Mouse (Mus musculus) myocyte (in vitro differentiated cells): Measurements from ENCODE around the gene Tle3. TPM values are rescaled to one million over a fixed set of nuclear protein-coding genes. Genes with fewer than 3 reads are reported as not detected.

Experiments used
- H3K27me3 ChIP-seq: one replicate; pipeline ENCODE4 v1.6.1; 2011; ENCODE audit not compliant: control insufficient read depth, insufficient read depth, insufficient read length
- H3K36me3 ChIP-seq: one replicate; pipeline ENCODE4 v1.6.1; 2011; ENCODE audit not compliant: control insufficient read depth, insufficient read depth
- H3K4me2 ChIP-seq: one replicate; pipeline ENCODE4 v1.6.1; 2011; ENCODE audit warnings: low read depth, control low read depth
- H3K4me3 ChIP-seq: one replicate; pipeline ENCODE4 v1.5.1; 2011; ENCODE audit warnings: mild to moderate bottlenecking, control low read depth, moderate library complexity
- H3K79me2 ChIP-seq: one replicate; pipeline ENCODE4 v1.6.1; 2011; ENCODE audit not compliant: control insufficient read depth, insufficient read depth
- H3ac ChIP-seq: one replicate; pipeline ENCODE4 v1.6.1; 2011; ENCODE audit not compliant: control insufficient read depth, insufficient read length
- CEBPB ChIP-seq: IDR thresholded peaks from 2 replicates; pipeline ENCODE4 v1.6.1; 2011; ENCODE audit warnings: mild to moderate bottlenecking, moderate library complexity; ENCODE audit not compliant: poor library complexity, insufficient read depth, severe bottlenecking
- E2F4 ChIP-seq: IDR thresholded peaks from one replicate; pipeline ENCODE4 v1.6.1; 2011; ENCODE audit warnings: mild to moderate bottlenecking, control low read depth, moderate library complexity; ENCODE audit not compliant: insufficient read depth
- MAX ChIP-seq: IDR thresholded peaks from one replicate; pipeline ENCODE4 v1.6.1; 2011; ENCODE audit warnings: low read depth, mild to moderate bottlenecking, control low read depth
- MYOD1 ChIP-seq, 3 experiments: IDR thresholded peaks; one replicate each; pipeline ENCODE4 v1.6.1; 2011; ENCODE audit warnings: control low read depth in 2 of 3, low read depth in 2 of 3, mild to moderate bottlenecking in 2 of 3, moderate library complexity in 1 of 3; ENCODE audit not compliant: insufficient read length in 2 of 3, control insufficient read depth in 1 of 3
- MYOG ChIP-seq, 3 experiments: IDR thresholded peaks; one replicate each; pipeline ENCODE4 v1.6.1; 2011; ENCODE audit warnings: control low read depth in 2 of 3, low read depth in 2 of 3, mild to moderate bottlenecking in 2 of 3; ENCODE audit not compliant: insufficient read length in 2 of 3, control insufficient read depth in 1 of 3, insufficient read depth in 1 of 3
- POLR2A ChIP-seq: IDR thresholded peaks from one replicate; pipeline ENCODE4 v1.6.1; 2011; ENCODE audit warnings: low read depth, mild to moderate bottlenecking, control low read depth, moderate library complexity; ENCODE audit not compliant: insufficient read length
- POLR2AphosphoS2 ChIP-seq: IDR thresholded peaks from one replicate; pipeline ENCODE4 v1.6.1; 2011; ENCODE audit warnings: low read depth, control low read depth; ENCODE audit not compliant: insufficient read length
- REST ChIP-seq: IDR thresholded peaks from one replicate; pipeline ENCODE4 v1.6.1; 2011; ENCODE audit warnings: mild to moderate bottlenecking, control low read depth, moderate library complexity; ENCODE audit not compliant: insufficient read depth, insufficient read length
- SRF ChIP-seq: IDR thresholded peaks from one replicate; pipeline ENCODE4 v1.6.1; 2011; ENCODE audit warnings: low read depth; ENCODE audit not compliant: control insufficient read depth, insufficient read length
- TCF12 ChIP-seq: IDR thresholded peaks from one replicate; pipeline ENCODE4 v1.6.1; 2011; ENCODE audit warnings: mild to moderate bottlenecking, control low read depth; ENCODE audit not compliant: poor library complexity, insufficient read depth, severe bottlenecking
- TCF3 ChIP-seq: IDR thresholded peaks from one replicate; pipeline ENCODE4 v1.6.1; 2011; ENCODE audit warnings: low read depth, control low read depth; ENCODE audit not compliant: insufficient read length
- USF1 ChIP-seq: IDR thresholded peaks from one replicate; pipeline ENCODE4 v1.6.1; 2011; ENCODE audit warnings: low read depth, mild to moderate bottlenecking, control low read depth, moderate library complexity
- polyA plus RNA-seq: library from polyadenylated mRNA; unstranded; fragments of >200 nt; fragmentation: generic; extraction: Trizol; gene quantifications from one replicate; pipeline ENCODE4 v1.2.1, GENCODE M21; 2012; ENCODE audit warnings: missing spikeins

Gene Tle3
- polyA plus RNA-seq, 1 experiment = 62.1 TPM

- peaks cover 28% of the 10 kb centered on the region for H3K36me3 ChIP-seq
- no peak overlapping the region for H3K4me3 ChIP-seq
- H3K27me3 ChIP-seq = no peaks in the 10 kb centered on the region
- H3K79me2 ChIP-seq = peaks cover 72% of the 10 kb centered on the region
- no peak for TF ChIP-seq TCF3
- no peak for TF ChIP-seq USF1
- TF ChIP-seq MAX = no peak
- no peak for TF ChIP-seq REST
- H3ac ChIP-seq = no peak overlapping the region
- no peak overlapping the region for H3K4me2 ChIP-seq
Observed at GRCm38 (mm10) chr9:61389404-61389701, 17.2 kb downstream of the Tle3 start.

- no peak for TF ChIP-seq TCF3
- TF ChIP-seq MAX = no peak
- no peak for TF ChIP-seq POLR2A
- no peak for TF ChIP-seq CEBPB
- TF ChIP-seq MYOD1 (IDR thresholded peaks at IDR 0.05; ENCODE audit: control insufficient read depth in 1 of 3, insufficient read length in 2 of 3, low read depth in 2 of 3) = no peak
- H3K4me2 ChIP-seq = no peak overlapping the region
- peaks cover 57% of the 10 kb centered on the region for H3K79me2 ChIP-seq
- no peak overlapping the region for H3ac ChIP-seq
- no peaks in the 10 kb centered on the region for H3K27me3 ChIP-seq
- no peak overlapping the region for H3K4me3 ChIP-seq
- peaks cover 42% of the 10 kb centered on the region for H3K36me3 ChIP-seq
Observed at GRCm38 (mm10) chr9:61391570-61392337, 19.6 kb downstream of the Tle3 start.

- TF ChIP-seq SRF (no peak), E2F4 (no peak), MAX (no peak), MYOD1 (IDR thresholded peaks at IDR 0.05; ENCODE audit: control insufficient read depth in 1 of 3, insufficient read length in 2 of 3, low read depth in 2 of 3) (no peak), MYOG (IDR thresholded peaks at IDR 0.05; ENCODE audit: control insufficient read depth in 1 of 3, insufficient read depth in 1 of 3, insufficient read length in 2 of 3, low read depth in 2 of 3) (no peak), TCF12 (no peak), POLR2A (no peak), TCF3 (no peak), POLR2AphosphoS2 (no peak), CEBPB (no peak), USF1 (no peak), REST (no peak)
- Histone ChIP-seq H3K4me3 (no peak overlapping the region), H3K4me2 (no peak overlapping the region), H3ac (no peak overlapping the region), H3K79me2 (peaks cover 51% of the 10 kb centered on the region), H3K36me3 (peaks cover 40% of the 10 kb centered on the region), H3K27me3 (no peaks in the 10 kb centered on the region)
Observed at GRCm38 (mm10) chr9:61392338-61392620, 20.1 kb downstream of the Tle3 start.

GRCm38 (mm10) chr9:61393161-61393560, 21.0 kb downstream of the Tle3 start:
- Histone ChIP-seq H3K4me3 (no peak overlapping the region), H3K36me3 (peaks cover 35% of the 10 kb centered on the region), H3K27me3 (no peaks in the 10 kb centered on the region), H3K79me2 (peaks cover 43% of the 10 kb centered on the region), H3K4me2 (no peak overlapping the region), H3ac (no peak overlapping the region)
- TF ChIP-seq MAX = no peak
- TF ChIP-seq TCF12 = no peak
- TF ChIP-seq USF1 = no peak
- no peak for TF ChIP-seq CEBPB
- TF ChIP-seq E2F4 = no peak
- no peak for TF ChIP-seq MYOG (IDR thresholded peaks at IDR 0.05; ENCODE audit: control insufficient read depth in 1 of 3, insufficient read depth in 1 of 3, insufficient read length in 2 of 3, low read depth in 2 of 3)
- no peak for TF ChIP-seq SRF

GRCm38 (mm10) chr9:61393847-61394246, 21.7 kb downstream of the Tle3 start:
- Histone ChIP-seq H3K79me2 (peaks cover 36% of the 10 kb centered on the region), H3ac (no peak overlapping the region), H3K27me3 (no peaks in the 10 kb centered on the region), H3K4me2 (no peak overlapping the region), H3K36me3 (peaks cover 40% of the 10 kb centered on the region), H3K4me3 (no peak overlapping the region)
- no peak for TF ChIP-seq REST
- no peak for TF ChIP-seq CEBPB
- TF ChIP-seq USF1 = no peak
- no peak for TF ChIP-seq MYOG (IDR thresholded peaks at IDR 0.05; ENCODE audit: control insufficient read depth in 1 of 3, insufficient read depth in 1 of 3, insufficient read length in 2 of 3, low read depth in 2 of 3)
- TF ChIP-seq E2F4 = no peak
- TF ChIP-seq TCF3 = no peak
- no peak for TF ChIP-seq TCF12
- TF ChIP-seq POLR2AphosphoS2 = no peak
- TF ChIP-seq POLR2A = no peak
- no peak for TF ChIP-seq MAX
- no peak for TF ChIP-seq SRF
- no peak for TF ChIP-seq MYOD1 (IDR thresholded peaks at IDR 0.05; ENCODE audit: control insufficient read depth in 1 of 3, insufficient read length in 2 of 3, low read depth in 2 of 3)
